Mouse (Mus musculus): ENCODE results near the gene Npy2r. TPM values are rescaled to one million over a fixed set of nuclear protein-coding genes. Genes with fewer than 3 reads are reported as not detected.

Npy2r gene
- total RNA-seq (2021) = not detected
- long read RNA-seq, experiment 1 = 0 reads
- long read RNA-seq, experiment 2 = 0 reads

DNA sequence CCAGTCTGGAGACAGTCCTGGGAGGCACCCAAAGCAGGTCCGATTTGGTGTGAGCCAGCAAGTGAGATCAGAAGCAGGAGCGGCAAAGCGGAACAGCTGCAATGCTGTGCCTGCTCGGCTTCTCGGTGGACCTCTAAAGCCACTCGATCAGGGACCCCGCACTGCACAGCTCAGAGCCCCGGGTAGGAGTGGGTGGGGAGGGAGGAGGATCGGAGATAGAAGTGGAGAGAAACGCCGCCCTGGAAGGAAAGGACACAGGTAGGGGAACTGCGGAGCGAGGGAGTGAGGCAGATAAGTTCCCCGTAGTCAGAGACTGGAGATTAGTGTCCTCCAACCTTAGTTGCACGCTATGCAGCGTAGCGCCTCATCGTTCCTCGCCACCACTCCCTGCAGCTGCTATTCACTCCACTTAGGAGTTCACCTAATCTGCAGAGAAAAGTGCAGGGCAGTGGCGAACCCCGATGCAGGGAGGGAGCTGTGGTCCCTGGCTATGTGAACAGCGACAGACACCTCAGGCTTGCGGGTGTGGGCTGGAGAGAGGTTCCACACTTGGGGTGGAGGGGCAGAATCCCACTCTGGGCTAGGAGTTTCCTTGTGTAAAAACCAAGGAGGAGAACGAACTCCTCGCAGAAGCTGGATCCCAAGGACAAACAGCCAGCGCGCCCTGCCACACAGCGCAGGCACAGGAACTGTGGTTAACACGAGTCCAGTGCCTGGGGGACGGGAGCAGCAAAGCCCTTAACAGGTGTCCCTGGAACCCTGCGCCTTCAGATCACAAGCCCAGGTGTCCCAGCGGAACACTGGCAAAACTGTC lies at the start of gene Npy2r:
Gene Npy2r (minus strand): TSS at position 177 of the 814 bp plus-strand sequence.
- DNase-seq (ENCODE audit: low spot score) = no peak

GRCm38 (mm10) chr3:82557786-82558185 lies 9.9 kb upstream of the Npy2r start:
- DNase-seq (ENCODE audit: low spot score) = no peak

DNA sequence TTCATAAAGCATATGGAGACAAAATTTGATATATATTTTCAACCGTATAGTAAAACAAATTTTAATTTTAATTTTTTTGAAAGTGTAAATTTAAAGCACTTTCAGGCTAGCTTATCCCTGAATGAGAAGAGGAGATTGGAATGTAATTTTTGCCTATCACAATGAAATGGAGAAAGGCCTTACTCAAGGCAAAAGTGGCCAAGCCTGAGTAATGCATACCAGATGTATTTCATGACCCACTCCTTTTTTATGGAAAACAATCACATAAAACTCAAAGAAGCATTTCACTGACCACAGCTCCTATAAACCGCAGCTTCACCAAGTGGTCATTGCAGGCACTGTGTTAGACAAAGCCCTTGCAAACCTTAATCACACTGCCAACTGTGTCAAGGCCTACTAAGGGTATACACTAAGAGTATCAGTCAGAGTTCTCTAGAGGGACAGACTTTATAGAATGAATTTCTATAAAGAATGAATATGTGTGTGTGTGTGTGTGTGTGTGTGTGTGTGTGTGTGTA lies 8.5 kb upstream of the Npy2r start:
- DNase-seq (ENCODE audit: low spot score) = no peak

- no peak for DNase-seq (ENCODE audit: low spot score)
Observed at GRCm38 (mm10) chr3:82549932-82550331, 2.0 kb upstream of the Npy2r start.

DNA sequence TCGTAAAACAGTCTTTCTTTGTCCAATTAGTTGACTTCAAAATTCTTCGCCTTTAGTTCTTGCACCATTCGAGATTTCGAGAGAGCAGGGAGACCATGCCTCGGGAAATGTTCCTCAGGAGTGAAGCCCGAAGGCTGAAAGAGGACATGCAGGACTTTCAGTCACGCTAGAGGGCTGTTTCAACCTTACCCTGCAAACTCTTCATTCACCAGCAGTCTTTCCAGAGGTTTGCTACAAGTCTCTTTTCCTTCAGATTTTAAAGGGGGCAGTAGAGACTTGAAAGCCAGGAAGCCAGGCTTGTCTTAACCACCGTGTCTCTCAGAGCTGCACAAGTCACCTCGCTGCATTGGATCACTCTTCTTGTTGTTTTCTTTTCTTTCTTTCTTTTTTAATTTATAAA lies 869 bp upstream of the Npy2r start:
- DNase-seq (ENCODE audit: low spot score) = no peak

GRCm38 (mm10) chr3:82541449-82541848 lies 6.4 kb downstream of the Npy2r start:
- no peak for DNase-seq (ENCODE audit: low spot score)

- DNase-seq (ENCODE audit: low spot score) = no peak
Observed at GRCm38 (mm10) chr3:82539951-82540350, 7.9 kb downstream of the Npy2r start.

- DNase-seq (ENCODE audit: low spot score) = no peak
Observed at GRCm38 (mm10) chr3:82524792-82525191, 23.1 kb downstream of the Npy2r start.

GRCm38 (mm10) chr3:82498006-82498405 lies 49.9 kb downstream of the Npy2r start:
- no peak for DNase-seq (ENCODE audit: low spot score)

Other genes with a start within 250 kb of the Npy2r start
- 1 to 10 TPM; 2.0 to 2.2 TPM for gene Map9, start 190.0 kb downstream of the Npy2r start, total RNA-seq (2021)

All from gastrocnemius, adult 18-20 months (tissue).